ENCODE assay signal across 8 mouse cellular contexts in the genomic region with DNA sequence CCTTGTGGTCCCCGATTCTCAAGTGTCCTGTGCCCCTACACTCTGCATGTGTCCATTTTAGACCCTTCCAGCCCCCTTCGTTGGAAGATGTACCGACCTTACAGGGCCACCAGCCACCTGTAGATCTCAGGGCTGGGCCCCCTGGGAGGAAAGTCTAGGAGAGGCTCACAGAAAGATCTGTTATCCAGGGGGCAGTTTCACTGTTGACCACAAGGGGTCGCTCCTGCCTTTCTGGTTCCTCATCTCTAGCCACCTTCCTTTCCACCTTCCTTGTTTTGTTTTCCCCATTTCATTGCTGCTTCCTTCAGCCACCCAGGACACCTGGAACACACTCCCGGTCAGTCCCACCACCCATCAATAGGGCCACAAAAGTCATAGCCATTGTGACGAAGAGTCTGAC.
DNase-seq lines count a peak whose midpoint lies in the region; ATAC-seq and TF ChIP-seq lines count a peak whose summit lies in the region.
"Not testable (repeated sequence)": the region's sequence is repeated elsewhere in the genome, so short reads cannot be mapped to it uniquely, and the experiment has no call there.

No protein-coding gene starts in this region.

- TF ChIP-seq EP300 in CH12.LX (IDR thresholded peaks at IDR 0.05; ENCODE audit: low read length) = not testable (repeated sequence)

- H3K4me2 ChIP-seq in CH12.LX (ENCODE audit: insufficient read depth, low read depth, poor library complexity, severe bottlenecking); kidney, postnatal 0 days (ENCODE audit: low read length); limb, embryonic 14.5 days (replicated peaks; ENCODE audit: low read depth, low read length, severe bottlenecking): not testable (repeated sequence)

- not testable (repeated sequence) for H3K79me2 ChIP-seq in CH12.LX (replicated peaks; ENCODE audit: control insufficient read depth, extremely low read depth, insufficient read depth, poor library complexity, severe bottlenecking)

- DNase-seq in CH12.LX (ENCODE audit: extremely low read depth) = peak; percentile 55
- peak; percentile 68 to 78 for DNase-seq in adrenal gland, postnatal 36 days
- DNase-seq in embryo, embryonic 11 days = peak; percentile 66
- DNase-seq in gastrocnemius, postnatal 4 days (ENCODE audit: low spot score in 2 of 2) = peak; percentile 52 to 65
- DNase-seq in kidney, postnatal 0 days (ENCODE audit: low spot score) = peak; percentile 80
- DNase-seq in limb, embryonic 14.5 days (ENCODE audit: low spot score) = peak; percentile 74
- DNase-seq in naive thymus-derived CD4-positive, alpha-beta T cell, adult 2 months (ENCODE audit: low read depth) = peak; percentile 53

- in situ Hi-C loops in CH12.LX (cut with MboI; ENCODE audit: low pct_ligation_motif_present, low pct_unique_long_range_greater_than_20kb, low sequenced_read_pairs) = loop anchor here (5.0 to 25.0 kb wide), 3 partner anchors 477 to 702 kb away; a partner anchor contains a TSS

- H3K27me3 ChIP-seq in CH12.LX (replicated peaks); kidney, postnatal 0 days (ENCODE audit: insufficient read depth, low read length); limb, embryonic 14.5 days (ENCODE audit: control insufficient read depth, insufficient read depth, low read length); testis, adult 2 months (ENCODE audit: control insufficient read depth, insufficient read depth, low read length): not testable (repeated sequence)

- H3K4me3 ChIP-seq in CH12.LX (replicated peaks in 1 of 3; ENCODE audit: low read depth in 2 of 3, low read length in 2 of 3, poor library complexity in 1 of 3); kidney, postnatal 0 days (replicated peaks; ENCODE audit: low read depth, low read length); limb, embryonic 14.5 days (replicated peaks; ENCODE audit: low read length); testis, adult 2 months (ENCODE audit: control insufficient read depth, low read depth, low read length): not testable (repeated sequence)

- peaks cover 5 to 33% of the 10 kb centered on the region in 2 experiments for H3K4me1 ChIP-seq in CH12.LX (ENCODE audit: control insufficient read depth in 1 of 2, insufficient read depth in 2 of 2)
- H3K4me1 ChIP-seq in kidney, postnatal 0 days (replicated peaks; ENCODE audit: insufficient read depth, low read length) = peaks cover 14% of the 10 kb centered on the region
- H3K4me1 ChIP-seq in limb, embryonic 14.5 days (ENCODE audit: control insufficient read depth, insufficient read depth, low read length); testis, adult 2 months (ENCODE audit: control insufficient read depth, insufficient read depth, low read length): not testable (repeated sequence)

- not testable (repeated sequence) for H3K9ac ChIP-seq in CH12.LX (ENCODE audit: insufficient read depth, low read depth); kidney, postnatal 0 days (ENCODE audit: low read depth, low read length); limb, embryonic 14.5 days (ENCODE audit: low read depth, low read length, severe bottlenecking)

- not testable (repeated sequence) for H3K27ac ChIP-seq in CH12.LX (ENCODE audit: insufficient read depth, low read depth); kidney, postnatal 0 days; limb, embryonic 14.5 days (replicated peaks; ENCODE audit: low read depth, low read length); testis, adult 2 months (ENCODE audit: control insufficient read depth, insufficient read depth, low read depth, low read length)

- not testable (repeated sequence) for H3K9me3 ChIP-seq in CH12.LX (replicated peaks; ENCODE audit: low read length); kidney, postnatal 0 days (replicated peaks; ENCODE audit: low read length); limb, embryonic 14.5 days (ENCODE audit: control insufficient read depth, low read length)

- not testable (repeated sequence) for ATAC-seq in kidney, postnatal 0 days (replicated peaks; ENCODE audit: low FRiP score, low read depth); limb, embryonic 14.5 days (ENCODE audit: low FRiP score, low read depth)

- TF ChIP-seq RAD21 in CH12.LX (IDR thresholded peaks at IDR 0.05; ENCODE audit: low read depth, low read length) = peak; percentile 56

- not testable (repeated sequence) for TF ChIP-seq POLR2A in CH12.LX (IDR thresholded peaks at IDR 0.05; ENCODE audit: low read depth, low read length); limb, embryonic 14.5 days (IDR thresholded peaks at IDR 0.05; ENCODE audit: borderline replicate concordance, extremely low read depth, insufficient read depth, insufficient read length); testis, adult 2 months (IDR thresholded peaks at IDR 0.05; ENCODE audit: control insufficient read depth, low read depth, low read length)

- WGBS in kidney, postnatal 0 days = 42% methylated on average over 6 of the region's 6 CpGs
- 47% methylated on average over 6 of the region's 6 CpGs for WGBS in limb, embryonic 14.5 days

- dilution Hi-C loops in CH12.LX (cut with MboI; ENCODE audit: extremely low pct_ligation_motif_present, extremely low pct_unique_long_range_greater_than_20kb, low sequenced_read_pairs) = not testable (repeated sequence)

- not testable (repeated sequence) for H3K36me3 ChIP-seq in CH12.LX (replicated peaks in 1 of 2; ENCODE audit: control insufficient read depth in 1 of 2, insufficient read depth in 1 of 2, low read length in 1 of 2); kidney, postnatal 0 days (ENCODE audit: insufficient read depth, low read length); testis, adult 2 months (ENCODE audit: control insufficient read depth, insufficient read depth, low read length)
- peaks cover 86% of the 10 kb centered on the region for H3K36me3 ChIP-seq in limb, embryonic 14.5 days (ENCODE audit: control insufficient read depth, insufficient read depth, low read length)

- peak; percentile 79 to 81 for TF ChIP-seq CTCF in CH12.LX (conservative IDR thresholded peaks at IDR 0.05 in 1 of 2, IDR thresholded peaks at IDR 0.05 in 1 of 2; ENCODE audit: low read depth in 2 of 2, low read length in 2 of 2)
- peak; percentile 85 for TF ChIP-seq CTCF in kidney, postnatal 0 days (IDR thresholded peaks at IDR 0.05; ENCODE audit: low read depth)
- TF ChIP-seq CTCF in testis, adult 2 months (IDR thresholded peaks at IDR 0.05; ENCODE audit: control insufficient read depth, insufficient read depth, insufficient replicate concordance, low read depth, low read length) = peak; percentile 45; the same call in 1 of the 2 replicates

TF ChIP-seq in CH12.LX, 34 proteins besides CTCF, POLR2A, EP300 and RAD21:
- TF ChIP-seq SMC3 (IDR thresholded peaks at IDR 0.05; ENCODE audit: low read depth, low read length) = peak; percentile 56
